Mouse (Mus musculus) induced T-regulatory cell, adult 2 months (primary cell): ENCODE measurements around the gene Bcas3.

ENCODE experiments used
- DNase-seq: peaks from one replicate; pipeline ENCODE4 v3.0.0-alpha.2; 2012; ENCODE audit warnings: low read depth

Bcas3 gene

DNA sequence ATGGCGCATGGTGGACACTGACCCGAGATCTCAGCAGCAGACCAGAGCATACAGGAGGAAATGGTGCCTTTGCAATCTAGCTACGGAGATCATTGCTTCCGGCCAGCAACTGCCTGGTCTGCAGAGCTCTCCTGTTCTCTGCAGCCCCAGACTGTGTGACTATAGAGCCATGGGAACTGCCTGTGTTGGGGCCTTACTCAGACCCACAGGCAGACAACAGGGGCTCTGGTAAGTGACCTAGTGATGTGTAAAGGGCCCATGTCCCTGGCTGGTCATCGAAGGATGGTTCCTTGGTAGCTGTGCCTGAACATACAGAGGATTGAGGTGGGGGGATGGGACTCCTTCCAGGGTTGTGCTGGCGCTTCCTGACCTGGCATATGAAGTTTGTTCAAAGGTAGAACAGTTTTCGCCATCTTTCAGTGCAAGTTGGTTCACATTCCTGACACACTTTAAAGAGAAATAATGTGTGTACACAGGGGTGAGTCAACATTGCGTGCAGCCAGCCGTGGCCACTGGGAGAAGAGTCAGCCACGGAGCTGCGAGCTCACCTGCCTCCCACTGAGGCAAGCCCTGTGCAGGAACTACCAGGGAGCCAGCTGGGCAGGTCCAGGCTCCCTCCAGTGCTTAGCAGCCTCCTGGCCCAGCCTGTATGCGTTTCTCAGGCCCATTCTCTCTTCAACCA lies 439.7 kb downstream of the Bcas3 start:
- no peak for DNase-seq

DNA sequence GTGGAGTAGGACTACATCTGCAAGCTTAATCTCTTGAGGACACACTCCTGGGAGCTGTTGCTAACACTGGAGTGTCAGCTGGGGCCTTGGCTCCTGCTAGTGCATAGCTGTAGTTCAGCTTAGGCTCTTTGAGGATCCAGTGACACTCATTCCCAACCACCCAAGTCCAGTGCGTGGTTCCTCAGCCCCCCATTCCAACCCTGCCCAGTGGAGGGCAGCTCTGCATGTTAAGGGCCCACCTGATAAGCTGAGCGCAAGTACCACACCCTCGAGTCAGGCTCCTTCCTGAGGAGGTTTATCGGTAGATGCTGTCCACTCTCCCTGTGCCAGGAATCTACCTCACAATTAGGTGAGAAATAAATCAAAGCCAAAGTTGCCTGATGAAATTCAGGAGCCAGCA lies 446.5 kb downstream of the Bcas3 start:
- DNase-seq, result no peak

DNA sequence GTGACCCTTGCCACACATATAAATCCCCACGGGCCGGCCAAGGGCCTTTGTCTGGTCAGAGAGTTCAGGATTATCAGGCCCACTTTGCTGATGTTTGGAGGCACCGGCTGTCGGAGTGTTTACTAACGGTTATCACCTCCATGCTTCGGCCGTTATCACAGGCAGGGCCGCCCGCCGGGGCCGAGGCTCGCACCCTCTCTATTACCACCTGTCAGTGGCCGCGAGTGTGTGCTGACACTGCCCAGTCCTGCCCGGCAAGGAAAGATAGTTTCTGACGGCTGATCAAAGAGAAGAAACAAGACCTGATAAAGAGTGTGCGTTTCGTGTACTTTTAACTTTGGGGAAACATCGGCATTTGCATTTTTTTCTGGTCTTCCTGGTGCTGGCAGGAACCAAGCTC lies 446.9 kb downstream of the Bcas3 start:
- no peak for DNase-seq

DNA sequence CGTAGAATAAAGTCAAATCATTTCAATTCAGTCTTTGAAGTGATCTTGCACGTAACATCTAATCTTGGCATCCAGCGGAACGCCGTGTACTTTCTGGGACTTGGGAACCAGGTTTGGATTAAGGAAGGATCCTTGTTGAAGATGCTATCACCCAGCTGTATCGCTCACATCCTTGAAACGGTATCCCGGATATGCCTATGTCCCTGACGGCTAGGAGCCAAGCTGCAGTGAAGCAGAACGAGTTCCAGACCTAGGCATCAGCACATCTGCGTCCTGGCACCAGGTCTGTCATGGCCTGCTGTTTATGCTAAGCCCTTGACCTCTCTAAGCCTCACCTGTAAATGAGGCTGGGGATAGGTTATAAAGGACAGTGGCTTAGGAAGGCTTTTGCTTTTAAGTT lies 447.4 kb downstream of the Bcas3 start:
- no peak for DNase-seq

DNA sequence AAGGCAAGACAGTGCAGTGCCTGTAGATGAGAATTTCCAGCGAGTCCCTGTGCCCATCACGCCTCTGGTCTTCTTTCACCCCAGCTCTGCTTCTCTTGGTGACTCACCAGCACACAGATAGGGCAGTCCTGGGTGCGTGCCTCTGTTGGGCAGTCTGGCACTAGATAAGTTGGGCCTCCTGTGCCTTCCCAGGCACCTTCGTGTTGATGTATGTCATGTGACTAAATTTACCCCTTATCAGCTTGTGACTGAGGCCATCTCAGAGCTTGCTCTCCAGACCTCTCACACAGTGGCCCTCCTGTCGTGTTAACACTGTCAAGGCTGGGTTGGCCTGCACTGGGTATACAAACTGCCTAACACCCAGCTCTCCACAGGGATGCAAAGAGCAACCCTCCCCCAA lies 451.1 kb downstream of the Bcas3 start:
- DNase-seq, result no peak

DNA sequence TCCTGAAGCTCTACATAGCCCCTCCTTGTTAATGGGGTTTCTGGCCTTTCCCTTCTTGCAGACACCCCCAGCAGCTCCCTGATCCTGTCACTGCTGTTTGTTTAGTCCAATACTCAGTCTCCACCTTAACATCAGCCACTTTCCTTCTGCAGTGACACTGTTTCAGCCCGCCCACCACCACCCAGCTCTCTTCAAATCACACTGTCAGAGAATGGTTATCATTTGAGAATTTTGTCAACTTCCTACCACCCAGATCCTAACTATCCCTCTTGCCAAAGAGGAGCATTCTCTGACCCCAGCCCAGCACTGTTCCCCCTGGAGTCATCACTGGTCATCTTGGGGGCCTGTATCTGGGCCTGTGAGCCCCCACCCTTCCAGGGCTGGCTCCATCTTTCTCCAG lies 452.8 kb downstream of the Bcas3 start:
- DNase-seq, result no peak

DNA sequence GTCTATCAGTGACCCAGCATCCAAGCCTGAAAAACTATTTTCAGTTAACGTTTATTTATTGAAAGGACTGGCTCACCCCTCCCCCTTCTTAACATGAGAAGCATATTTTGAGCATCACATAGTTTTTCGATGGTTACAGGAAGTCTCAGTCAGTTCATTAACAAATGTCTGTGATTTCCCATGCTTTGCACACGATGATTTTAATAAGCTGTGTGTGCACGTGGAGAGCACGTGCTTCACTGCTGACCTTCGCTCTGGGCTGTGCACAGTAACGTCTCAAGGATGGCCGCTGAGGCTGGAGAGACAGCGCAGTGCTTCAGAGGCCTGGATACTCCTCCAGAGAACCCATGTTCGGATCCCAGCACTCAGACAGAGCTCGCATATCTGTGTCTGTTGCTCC lies 454.4 kb downstream of the Bcas3 start:
- DNase-seq, result no peak

DNA sequence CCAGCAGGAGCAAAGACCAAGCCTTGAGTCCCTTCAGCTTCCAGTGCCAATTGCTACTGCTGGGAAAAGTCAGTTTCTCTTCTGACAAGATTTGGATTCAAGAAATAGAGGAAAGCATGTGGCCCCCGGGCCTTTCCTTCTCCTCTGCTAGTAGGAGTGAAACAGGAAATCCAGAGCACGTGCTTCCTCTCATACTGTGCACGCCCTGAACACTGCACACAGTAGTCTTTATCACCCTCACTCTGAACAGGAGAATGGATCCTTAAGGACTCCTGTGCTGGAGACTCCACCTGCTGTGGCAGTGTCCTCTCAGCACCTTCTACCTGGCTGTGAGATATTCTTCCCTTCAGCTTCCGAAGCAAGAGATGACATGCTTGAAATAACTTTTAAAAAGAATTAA lies 458.3 kb downstream of the Bcas3 start:
- no peak for DNase-seq

DNA sequence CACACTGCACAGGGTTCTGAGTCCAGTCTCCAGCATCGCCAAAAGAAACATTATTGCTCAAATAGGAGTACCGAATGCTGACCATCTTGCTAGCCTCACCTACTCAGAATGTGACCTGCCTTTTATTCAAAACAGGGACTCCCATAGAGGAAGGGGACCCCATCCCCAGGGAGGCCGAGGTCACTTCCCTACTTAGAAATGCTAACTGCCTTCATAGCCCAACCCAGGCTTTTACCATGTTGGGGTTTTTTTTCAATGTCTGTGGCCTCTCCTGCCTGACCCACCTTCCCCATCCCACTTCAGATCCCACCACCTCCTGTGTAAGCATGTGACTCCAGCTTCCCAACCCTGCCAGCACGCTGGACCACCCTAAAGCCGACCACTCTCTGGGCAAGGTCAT lies 458.7 kb downstream of the Bcas3 start:
- no peak for DNase-seq

DNA sequence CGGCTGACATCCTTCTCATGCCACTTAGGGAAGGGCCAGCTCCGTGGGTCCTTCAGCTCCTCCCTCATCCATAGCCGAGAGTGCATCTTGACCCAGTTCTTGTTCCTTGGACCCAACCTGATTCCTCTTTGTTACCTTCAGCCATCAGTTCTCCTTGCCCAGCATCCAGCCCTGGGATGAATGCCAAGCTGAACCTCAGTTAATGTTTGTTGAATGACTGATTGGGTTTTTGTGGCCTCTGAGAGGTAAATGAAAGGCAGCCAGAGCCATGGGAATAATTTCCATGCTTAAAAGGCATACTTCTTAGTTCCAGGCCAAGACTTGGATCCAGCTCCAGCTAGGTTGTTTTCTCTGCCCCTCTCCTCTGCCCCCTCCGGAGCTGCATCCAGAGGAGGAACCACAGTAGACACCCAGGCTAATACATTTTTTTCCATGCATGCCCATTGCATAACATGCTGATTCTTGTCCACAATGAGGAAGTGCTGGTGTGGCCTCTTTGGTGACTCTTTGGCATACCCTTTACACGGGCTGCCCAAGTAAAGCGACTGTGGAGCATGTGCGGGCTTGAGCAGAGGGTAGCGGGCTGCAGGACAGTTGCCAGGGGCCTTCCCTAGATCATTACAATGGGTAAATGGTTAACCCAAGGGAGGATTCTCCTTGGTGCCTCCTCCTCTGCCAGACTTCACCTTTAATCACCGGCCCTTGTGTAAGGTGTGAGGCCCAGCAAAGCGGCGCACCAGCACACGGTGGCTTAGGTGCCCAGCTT lies 459.4 kb downstream of the Bcas3 start:
- DNase-seq, result no peak

DNA sequence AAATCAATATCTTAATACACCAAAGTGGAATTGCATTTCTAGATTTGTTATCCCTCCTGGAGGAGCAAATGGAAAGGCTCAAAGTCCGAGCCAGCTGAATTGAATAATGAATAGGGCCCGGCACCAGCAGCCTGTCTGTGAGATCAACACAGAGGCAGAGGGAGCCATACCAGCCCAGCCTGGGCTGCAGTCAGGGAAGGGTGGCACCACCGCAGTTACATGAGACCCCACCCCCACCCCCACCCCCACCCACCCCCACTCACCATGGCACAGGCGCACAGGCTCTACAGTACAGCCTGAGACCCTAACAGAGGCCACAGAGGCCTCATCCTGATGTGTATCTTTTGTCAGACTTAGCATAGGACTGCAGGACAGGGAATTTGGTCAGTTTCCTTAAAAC lies 461.7 kb downstream of the Bcas3 start:
- no peak for DNase-seq

DNA sequence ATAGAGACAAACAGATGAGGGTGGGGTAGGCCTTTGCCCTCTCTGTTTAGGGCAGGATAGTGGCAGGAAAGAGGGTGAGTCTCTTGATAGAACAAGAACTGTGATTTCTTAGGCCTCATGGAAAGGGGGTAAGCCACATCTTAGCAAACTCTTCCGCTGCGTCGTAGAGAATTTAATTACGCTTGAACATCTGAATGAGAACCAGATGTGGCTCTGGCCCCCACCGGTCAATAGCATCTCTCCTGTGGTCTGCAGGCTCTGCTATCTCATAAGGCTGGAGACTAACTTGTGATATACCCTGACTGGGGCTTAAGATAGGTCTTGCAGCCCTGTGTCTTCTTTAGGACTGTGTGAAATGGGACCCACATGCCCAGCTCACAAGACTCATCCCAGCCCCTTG lies 463.5 kb downstream of the Bcas3 start:
- no peak for DNase-seq

DNA sequence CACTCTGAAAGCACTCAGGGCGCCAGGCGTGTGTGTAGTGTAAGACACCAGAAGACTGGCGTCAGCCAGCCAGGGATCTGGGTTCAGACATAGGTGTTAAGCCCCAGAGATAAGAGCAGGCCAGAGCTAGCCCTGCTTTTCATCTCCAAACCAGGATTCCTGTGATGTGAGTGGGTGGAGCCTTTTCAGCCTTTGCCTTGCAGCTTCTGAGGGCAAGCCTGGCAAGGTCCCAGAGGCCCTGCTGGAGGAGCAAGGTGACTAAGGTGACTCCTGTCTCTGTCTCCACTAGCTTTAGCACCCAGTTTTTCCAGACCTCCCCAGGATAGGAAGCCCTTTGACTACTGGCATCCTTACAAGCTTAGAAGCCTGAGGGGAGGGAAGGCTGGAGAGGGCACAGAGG lies 465.4 kb downstream of the Bcas3 start:
- DNase-seq, result no peak

DNA sequence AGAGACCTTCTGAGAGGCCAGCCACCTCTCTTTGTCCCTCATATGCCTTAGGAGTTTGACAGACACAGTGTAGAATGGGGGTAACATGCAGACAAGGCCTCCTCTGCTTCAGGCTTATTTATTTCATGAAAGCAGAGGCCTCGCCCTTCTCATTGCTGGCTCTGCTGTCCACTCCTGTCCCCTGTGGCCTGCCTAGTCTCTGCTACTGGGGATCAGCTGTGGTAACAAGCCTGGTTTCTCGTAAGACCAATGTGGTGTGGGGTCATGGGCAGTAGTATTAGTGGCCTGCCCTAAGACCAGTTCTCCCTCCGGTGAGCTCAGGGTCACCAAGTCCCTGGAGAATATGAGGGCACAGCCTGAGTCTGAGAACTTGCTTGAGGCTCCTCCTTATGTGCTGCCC lies 468.0 kb downstream of the Bcas3 start:
- DNase-seq, result no peak

DNA sequence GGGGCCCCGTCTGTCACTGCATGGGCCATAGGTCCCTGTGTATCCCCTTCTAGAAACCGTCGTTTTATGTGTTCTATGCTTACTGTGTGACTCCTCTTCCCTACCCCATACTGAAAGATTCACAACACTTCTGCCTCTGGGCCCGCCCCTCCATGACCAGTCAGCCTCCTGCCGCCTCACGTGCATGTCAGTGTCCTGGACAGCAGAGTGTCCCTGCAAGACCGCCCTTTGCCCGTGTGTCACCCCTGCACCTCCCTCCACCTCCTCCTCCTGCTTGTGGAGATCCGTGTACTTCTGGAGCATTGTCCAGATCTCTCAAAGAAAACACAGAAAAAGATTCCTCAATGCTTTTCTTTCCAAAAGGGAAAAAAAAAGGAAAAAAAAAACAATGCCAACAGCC lies 468.7 kb downstream of the Bcas3 start:
- DNase-seq, result no peak

DNA sequence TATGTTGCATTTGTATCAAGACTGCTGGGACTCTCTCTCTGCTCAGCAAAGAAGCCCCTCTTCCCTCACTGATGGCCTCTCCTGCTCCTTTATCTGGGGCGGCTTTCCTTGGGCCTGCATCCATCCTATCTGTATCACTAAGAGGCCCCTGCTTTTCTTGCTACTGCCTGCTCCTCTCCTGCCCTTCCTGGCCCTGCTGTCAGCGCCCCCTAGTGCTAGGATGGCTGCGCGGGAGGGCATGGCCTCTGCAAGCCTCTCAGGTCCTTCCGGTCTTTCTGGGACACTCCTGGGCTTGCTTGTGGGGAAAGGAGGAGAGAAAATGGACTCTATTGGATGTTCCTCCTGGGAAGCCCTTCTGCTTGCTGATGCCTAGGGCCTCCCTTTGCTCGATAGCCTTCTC lies 470.2 kb downstream of the Bcas3 start:
- peak; percentile 72 for DNase-seq

DNA sequence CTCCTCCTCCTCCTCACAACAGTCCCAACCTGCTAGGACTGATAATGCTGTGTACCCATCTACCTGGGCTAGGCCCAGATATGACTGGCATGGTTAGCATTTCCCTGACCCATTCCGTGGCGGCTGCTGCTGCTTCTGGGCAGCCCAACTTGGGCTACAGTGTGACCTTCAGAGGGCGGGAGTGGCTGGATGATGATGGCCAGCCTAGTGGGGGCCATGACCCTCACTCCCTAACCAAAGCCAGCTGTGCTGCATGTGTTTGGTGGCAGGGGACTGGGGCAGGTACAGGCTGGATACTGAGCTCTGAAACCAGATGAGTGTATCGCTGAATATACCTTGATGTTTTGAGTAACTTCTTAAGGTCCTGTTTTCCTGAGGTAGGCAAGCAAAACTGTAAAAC lies 470.8 kb downstream of the Bcas3 start:
- DNase-seq, result no peak

DNA sequence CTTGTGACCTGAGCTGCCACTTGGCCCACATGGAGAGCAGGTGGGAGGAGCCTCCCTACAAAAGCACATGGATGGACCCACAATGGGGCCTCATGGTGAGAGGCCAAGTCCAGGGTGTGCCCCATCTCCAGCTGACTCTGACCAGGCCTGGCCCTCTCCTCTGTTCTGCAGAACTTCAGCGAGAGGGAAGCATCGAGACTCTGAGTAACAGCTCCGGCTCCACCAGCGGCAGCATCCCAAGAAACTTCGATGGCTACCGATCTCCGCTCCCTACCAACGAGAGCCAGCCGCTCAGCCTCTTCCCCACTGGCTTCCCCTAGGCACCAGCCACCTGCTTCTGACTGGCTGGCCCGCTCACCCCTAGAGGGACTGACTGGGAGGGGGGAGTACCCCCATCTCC lies 472.1 kb downstream of the Bcas3 start:
- no peak for DNase-seq

DNA sequence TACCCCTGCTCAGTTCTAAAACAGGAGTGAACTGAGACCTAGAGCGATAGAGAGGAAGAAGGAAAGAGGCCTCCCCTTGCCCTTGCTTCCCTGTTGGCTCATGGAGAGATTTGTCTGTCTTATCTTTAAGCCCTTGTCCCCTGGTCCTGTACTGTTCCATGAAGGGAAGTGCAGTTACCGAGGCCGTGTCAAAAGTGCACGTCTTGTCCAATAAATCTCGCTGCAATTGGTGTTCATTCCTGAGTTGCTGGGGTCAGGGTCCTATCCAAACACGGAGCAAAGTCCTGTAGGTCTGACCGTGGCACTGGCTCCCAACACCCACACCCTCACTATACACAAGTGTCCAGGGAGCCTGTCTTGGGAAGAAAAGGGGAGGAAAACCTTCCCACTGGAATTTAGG lies 472.9 kb downstream of the Bcas3 start:
- DNase-seq, result no peak

DNA sequence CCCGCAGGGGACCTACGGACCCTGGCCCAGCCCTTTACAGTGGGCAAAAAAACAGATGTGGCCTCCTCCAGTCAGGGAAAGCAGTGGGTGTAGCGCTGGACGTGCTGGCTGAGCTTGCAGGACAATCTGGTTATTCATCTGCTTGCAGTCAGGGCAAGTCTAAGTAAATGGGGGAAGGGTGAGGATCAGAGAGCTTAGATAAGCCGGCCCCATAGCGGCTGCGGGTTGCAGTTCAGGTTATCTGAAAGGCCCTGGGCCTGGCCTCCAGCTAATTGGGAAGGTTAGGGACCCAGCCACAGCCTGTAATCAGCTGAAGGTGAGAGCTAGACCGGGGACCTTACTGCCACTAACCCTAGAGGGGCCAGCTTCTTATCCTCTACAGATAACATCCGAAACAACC lies 474.4 kb downstream of the Bcas3 start:
- DNase-seq, result no peak

DNA sequence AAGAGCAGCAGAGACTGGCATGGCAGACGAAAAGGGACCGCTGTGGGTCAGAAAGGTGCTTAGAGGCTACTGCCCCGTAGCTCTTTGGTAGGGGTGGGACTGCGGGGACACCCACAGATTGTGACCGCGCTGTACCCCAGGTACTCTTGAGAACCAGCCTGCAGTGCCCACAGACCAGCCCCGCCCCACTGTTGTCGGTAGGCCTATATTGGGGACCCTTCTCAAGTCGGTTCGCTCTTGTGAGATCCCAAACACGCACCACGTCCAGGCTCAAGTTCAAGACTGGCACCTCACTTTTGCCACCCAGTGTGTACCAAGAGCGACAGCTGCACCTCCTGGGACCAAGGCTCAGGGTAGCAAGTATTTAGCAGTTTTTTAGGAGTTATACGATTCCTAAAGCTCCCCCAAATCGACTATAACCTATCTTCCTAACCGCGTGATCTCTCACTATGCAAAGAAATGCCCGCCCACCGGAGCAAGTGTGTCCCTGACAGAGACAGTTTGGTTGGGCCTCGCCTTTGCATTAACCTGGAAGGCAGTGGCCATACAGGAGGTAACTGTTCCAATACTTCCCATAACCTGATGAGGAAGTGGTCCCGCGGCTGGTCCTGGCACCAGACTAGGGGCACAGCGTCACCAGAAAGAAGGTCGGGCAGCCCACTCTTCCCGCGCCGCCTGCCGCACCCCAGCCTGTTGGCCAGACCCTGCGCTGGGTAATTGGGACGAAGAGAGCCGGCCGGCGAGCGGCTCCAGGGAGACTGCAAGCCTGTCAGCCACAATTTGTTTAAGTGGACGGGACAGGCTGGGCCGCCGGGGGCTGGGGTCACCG lies 475.9 kb downstream of the Bcas3 start:
- no peak for DNase-seq

DNA sequence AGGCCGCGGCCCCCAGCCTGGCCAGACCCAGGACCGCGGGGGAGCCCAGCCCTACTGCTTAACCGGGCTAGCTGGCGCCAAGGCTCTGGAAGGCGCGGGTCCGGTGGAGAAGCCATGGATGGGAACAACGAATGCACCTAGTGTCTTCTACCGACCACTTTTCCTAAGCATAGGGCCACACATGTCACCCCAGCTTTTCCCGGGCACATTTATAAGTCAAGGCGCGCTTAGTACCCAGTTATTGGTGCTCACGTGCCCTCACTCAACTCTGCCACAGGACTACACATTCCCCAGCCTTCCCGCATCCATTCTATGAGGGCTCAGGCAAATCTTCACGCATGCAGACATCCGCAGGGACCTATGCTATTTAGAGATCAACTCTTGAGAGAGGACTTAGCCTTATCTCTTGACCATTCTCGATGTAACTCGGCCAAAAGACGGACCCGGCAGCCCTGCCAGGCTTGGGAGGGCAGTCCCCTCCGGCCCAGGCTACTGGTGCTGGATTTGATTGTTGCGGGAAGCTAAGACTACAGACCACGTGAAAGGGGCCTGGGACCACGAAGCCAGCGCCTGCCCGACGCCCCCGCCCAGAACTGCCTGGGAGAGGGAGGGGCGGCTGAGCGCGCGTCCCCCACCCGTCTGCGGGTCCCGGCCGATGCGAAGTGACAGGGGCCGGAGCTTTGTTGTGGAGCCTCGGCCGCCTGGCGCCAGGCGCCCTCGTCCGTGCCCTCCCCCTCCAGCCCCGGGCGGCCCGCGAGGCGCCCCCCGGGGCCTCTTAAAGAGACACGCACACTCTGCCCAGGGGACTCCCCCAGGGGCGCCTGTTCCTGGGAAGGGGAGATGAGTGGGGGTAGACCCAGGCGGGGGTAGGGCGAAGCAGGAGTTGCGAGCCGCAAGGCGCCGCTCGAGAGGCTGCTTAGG lies 476.8 kb downstream of the Bcas3 start:
- DNase-seq, result no peak
